Mouse (Mus musculus) bone marrow, adult 2 months (tissue): ENCODE results near the gene Eif3j1.

Experiments
- CTCF ChIP-seq: fragments of 200-500 bp; IDR thresholded peaks from 2 replicates; pipeline ENCODE4 v1.5.1; 2011; ENCODE audit warnings: low read length, control low read depth; ENCODE audit not compliant: control insufficient read depth, insufficient read depth
- POLR2A ChIP-seq: fragments of 200-500 bp; IDR thresholded peaks from 2 replicates; pipeline ENCODE4 v1.6.1; 2011; ENCODE audit warnings: low read depth, mild to moderate bottlenecking, control low read depth, low read length, borderline replicate concordance; ENCODE audit not compliant: control insufficient read depth

DNA sequence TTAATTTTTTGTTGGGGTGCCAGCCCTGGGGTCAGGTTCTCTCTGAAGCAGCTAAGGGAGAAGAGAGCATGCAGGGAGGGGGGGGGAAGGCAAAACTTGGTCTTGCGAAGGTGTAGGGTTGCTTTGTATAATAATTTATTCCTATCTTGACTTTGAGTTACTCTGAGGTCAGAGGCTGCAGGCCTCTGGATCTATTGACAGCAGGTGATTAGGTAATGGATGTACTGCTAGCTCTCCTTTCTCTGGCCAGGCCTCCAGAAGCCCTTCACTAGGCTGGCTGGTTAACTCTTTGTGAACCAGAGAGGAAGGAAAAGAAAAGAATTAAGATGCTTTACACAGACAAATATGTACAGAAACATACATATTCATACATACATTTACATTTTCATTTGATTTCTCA lies 9.6 kb upstream of the Eif3j1 start:
- TF ChIP-seq CTCF (no peak), POLR2A (no peak)
